Mouse (Mus musculus): ENCODE measurements at regions not wholly inside any gene's neighbourhood (a gene's known extent, or its start where the extent isn't known, plus 50 kb on each side); places are given as distances from the start of the nearest gene placed in this dataset.

DNA sequence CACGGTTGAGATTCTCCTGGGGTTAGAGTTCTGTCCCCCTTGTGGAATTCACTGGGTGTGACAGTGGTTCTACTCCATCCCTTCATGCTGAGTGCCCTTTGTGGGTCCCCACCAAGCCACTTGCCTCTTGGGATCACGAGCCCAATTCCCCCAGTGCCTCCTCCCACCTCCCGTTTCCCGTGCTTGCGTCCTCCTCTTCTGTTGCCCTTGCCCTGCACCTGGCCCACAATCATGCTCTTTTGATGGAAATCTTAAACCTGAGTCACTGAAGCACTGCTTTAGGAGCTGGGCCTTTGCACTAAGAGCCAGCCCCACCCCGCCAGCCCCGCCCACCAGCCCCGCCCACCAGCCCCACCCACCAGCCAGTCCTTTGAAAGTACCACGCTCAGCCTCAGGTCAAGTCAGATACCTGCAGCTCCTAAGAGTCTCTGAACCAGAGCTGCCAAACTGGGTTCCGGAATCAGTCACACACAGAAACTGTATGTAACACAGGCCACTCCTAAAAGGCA is 79.8 kb upstream of the Sertad2 start:
- no peak for DNase-seq

DNA sequence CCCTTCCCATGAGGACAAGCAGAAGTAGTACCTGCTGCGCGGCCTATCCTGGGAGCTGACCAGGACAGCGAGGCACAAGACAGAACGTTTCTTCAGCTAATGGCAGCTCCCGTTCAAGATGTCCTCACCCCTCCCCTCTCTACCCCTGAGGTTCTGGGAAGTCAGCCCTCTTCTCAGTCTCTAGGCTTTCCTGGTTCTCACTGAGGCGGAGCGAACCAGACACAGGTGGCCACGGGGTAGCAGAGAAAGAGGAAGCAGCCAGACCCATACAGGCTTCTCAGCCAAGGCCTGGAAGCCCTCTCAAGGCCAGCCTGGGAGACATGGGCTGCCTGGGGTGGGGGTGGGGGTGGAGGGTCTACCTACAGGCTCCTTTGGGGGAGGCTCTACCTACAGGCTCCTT is 78.5 kb upstream of the Sertad2 start:
- DNase-seq: no peak

DNA sequence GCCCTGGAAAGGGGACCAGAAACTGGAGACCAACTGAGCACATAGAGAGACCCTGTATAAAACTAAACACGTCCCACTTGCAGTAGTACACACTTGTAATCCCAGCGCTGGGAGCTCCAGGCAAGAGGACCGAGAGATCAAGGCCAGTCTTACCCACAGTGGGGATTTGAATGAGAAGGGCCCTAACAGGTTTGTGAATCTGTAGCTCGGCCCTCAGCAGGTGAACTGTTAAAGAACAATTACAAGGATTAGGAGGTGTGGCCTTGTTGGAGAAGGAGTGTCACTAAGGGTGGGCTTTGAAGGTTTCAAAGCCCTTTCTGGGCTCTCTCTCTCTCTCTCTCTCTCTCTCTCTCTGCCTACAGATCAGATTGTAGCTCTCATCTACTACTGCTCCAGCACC is 76.5 kb upstream of the Sertad2 start:
- DNase-seq: no peak

DNA sequence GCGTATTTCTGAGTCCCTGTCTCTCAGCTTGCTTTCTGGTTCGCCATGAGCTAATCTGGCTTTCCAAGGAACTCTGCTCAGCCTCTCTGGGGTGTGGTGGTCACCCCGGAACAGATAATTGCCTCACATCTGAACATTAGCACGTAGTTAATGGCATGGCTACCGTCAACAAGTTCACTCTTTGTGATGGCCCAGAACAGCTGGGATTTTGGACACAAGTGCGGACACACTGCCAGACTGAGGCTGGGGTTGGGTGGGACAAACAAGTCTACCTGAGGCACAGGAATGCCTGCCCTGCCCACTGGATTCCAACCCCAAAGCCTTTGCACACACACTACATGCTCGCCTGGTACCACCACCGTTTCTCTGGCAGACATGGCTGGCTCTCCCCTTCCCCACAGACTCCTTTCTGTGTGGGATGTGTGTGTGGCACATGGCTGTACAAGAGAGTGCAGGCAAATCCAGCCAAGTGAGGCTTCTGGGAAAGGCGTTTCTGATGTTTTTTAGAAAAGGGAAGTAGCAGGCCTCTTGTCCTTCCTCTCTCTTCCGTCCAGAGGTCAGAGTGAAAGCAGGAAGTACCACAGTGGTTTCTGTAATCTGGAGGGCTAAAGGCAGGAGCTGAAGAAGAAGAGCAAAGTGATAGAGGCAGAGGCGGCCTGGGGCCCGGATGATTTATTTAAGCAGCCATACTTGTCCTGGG is 74.6 kb upstream of the Sertad2 start:
- DNase-seq: no peak

DNA sequence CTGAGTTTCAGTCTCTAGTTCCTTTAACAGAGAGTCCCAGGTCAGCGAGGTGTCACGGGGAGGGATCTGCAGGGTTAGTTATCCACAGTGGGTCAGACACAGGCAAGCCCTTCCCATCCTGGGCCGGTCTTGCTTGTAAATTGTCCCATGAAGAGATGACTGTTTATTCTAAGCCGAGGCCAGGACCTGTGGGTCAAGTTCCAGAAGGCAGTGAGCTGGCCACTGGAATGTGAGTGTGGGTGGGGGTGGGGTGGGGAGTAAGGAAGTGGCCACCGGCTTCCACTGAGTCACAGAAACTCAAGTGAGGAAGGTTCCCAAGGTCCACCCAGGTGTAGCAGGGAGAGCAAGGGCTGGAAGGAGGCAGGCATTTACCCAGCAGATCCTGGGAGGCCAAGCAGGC is 73.7 kb upstream of the Sertad2 start:
- no peak for DNase-seq

DNA sequence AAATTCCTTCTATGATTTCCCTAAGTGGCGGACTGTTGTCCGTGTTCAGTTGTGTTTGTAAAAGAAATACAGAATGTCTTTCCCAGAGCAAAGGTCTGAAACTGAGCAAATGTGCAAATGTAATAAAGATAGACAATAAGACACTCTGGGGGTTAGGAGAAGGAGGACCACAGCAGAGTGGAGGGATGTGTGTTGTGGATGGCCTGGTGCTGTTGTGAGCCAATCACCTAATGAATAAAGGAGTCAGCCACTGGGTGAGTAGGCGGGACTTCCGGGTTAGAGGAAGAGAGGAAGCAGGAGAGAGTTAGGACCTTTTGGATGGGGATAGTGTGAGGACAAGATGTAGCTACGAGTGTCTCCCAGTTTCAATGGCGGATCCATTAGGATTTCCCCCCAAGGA is 72.7 kb upstream of the Sertad2 start:
- no peak for DNase-seq

DNA sequence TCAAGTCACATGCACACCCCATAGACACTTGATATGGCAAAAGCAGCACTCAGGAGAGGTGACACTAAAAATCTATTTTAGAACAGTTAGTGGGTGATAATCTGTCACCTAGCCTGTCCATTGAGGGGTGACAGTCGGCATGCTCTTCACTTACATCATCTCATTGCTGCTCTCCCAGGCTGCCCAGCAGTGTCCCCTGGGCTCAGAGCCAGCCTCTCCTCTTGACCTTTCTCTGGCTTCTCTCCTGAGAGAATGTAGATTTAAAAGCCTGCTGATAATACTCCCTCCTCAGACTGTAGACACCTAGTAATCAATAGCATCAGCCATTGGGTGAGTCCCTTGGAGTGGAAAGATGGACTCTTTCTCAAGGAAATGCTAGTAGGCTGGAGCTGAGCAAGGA is 70.7 kb upstream of the Sertad2 start:
- no peak for DNase-seq

DNA sequence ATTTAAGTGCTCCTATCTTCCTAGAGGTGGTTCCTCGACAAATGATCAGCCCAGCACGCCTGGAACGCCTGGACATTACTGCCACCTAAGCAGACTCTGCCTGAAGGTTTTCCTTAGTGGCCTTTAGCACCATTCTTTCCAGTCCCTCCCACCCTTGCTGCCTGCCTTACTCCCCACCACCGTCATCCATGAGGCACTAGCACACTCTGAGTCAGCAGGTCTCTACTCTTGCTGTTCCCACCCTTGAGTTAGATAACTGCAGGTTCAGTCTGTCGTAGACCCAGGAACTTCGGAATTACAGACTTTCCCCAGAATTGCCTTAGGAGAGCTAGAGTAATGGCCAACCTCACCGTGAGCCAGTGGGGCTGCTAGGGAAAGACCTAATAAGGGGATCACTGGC is 67.4 kb upstream of the Sertad2 start:
- no peak for DNase-seq

DNA sequence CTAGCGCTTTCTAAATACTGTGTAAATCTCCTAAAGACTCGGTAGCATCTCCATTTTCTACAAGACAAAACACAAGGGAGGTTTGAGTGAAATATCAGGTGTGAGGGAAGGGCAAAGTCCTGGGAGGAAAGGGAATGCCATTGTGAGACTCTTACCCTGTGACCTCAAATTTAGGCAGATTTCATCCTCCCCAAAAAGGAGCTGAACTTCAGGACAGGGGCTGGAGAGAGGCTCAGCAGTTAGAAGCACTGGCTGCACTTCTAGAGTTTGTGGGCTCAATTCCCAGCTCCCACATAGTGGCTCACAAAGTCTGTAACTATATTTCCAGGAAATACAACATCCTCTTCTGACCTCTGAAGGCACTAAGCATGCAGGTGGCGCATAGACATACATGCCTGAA is 66.6 kb upstream of the Sertad2 start:
- no peak for DNase-seq

DNA sequence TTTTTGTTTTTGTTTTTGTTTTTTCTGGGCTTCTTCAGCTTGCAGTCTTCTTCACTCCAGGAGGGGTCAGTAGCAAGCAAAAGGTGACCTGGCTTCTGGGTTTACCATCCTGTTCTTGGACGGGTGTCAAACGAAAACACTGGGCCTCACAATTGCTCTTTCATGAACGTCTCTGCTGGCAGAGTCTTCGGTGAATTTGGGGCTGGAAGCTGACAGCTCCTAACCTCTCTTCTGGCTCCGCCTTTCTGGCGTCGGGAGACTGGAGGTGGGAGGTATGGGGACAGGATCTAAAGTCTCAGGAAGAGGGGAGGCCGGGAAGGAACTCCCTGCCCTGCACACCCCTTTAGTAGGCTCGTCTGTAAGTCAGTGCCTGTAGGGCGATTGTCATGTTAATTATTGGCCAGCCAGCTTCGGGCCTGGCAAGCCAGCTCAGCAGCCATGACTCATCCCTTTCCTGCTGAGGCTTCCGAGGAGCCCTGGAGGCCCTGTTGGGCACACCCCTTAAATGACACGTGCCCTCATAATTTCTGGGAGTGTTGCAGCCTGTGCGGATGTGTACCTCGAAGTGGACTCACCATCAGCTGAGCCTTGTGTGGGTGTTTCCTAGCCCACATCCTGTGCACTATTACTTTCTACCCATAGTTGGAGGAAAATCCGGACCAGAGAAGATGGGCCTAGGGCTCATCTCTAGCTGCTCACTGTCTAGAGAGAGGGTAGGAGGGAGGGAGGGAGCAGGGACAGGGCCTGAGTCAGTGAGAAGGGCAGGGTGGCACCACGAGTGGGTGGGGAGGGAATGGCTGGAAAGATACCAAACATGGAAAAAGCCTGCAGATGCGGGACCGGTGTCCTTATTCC is 65.6 kb upstream of the Sertad2 start:
- peak; percentile 66 for DNase-seq

DNA sequence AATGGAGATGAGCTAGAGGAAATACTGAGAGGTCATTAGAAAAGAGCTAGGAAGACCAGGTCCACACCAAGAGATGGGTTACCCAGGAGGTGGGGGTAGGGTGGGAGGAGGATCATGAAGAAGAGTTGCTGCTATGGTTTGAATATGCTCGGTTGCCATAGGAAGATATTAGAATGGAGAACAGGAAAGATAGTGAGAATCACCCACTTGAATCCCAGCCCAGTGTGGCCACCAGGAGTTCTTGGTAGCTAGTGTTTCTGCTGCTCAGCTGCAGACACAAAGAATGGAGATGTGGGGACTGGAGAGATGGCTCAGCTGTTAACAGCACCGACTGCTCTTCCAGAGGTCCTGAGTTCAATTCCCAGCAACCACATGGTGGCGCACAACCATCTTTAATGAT is 62.4 kb upstream of the Sertad2 start:
- DNase-seq: no peak

DNA sequence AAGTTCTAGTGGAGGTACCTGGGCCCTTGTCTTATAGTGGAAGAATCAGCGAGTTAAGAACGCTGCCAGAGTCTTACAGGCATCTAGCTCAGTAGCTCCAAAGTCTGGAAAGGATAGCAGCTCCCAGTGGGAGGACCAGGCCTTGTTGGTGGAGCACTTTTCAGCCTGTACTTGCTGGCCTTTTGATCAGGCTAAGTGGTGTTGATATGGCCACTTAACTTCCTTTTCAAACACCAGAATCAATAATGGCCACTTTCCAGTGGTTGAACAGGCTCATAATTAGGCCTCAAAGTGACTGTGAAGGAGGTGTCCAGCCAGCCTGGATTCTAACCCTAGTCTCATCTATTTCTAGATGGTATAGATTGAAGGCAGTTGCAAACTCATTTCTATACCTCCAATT is 57.7 kb upstream of the Sertad2 start:
- no peak for DNase-seq
